In genomic region chr7:84684675-84685074, GRCm38 (mm10) we compare ENCODE assay signal across 16 mouse cellular contexts.
"Had no signal": no experiment of that assay in that cellular context is flagged by ENCODE, and none has a peak within 500 bp of the region (broad histone marks: within the 10 kb centered on the region; RNA-seq: fewer than 3 reads in every experiment).

No protein-coding gene starts in this region.

- H3K27ac ChIP-seq: lung, embryonic 15.5 days; macrophage; midbrain, embryonic 13.5 days; midbrain, embryonic 15.5 days; neural tube, embryonic 12.5 days; stomach, embryonic 15.5 days; stomach, postnatal 0 days had no signal

- H3K27me3 ChIP-seq: lung, embryonic 15.5 days; megakaryocyte, embryonic 14.5 days; midbrain, embryonic 13.5 days; midbrain, embryonic 15.5 days; neural tube, embryonic 12.5 days; stomach, embryonic 15.5 days had no signal

- H3K4me2 ChIP-seq: lung, embryonic 15.5 days; midbrain, embryonic 11.5 days; midbrain, embryonic 13.5 days; midbrain, embryonic 15.5 days; neural tube, embryonic 12.5 days; stomach, embryonic 15.5 days had no signal

- DNase-seq: lung, adult 2 months; lung, postnatal 14 days; lung, postnatal 36 days; right cerebral cortex, postnatal 14 days; thymus, adult 2 months; thymus, postnatal 25 days had no signal

- H3K4me3 ChIP-seq: lung, embryonic 15.5 days; megakaryocyte, embryonic 14.5 days; midbrain, embryonic 13.5 days; midbrain, embryonic 15.5 days; neural tube, embryonic 12.5 days; stomach, embryonic 15.5 days had no signal

- H3K9ac ChIP-seq: lung, embryonic 15.5 days; midbrain, embryonic 13.5 days; midbrain, embryonic 15.5 days; neural tube, embryonic 12.5 days; stomach, embryonic 15.5 days had no signal

- H3K9me3 ChIP-seq: lung, embryonic 15.5 days; megakaryocyte, embryonic 14.5 days; midbrain, embryonic 13.5 days; midbrain, embryonic 15.5 days; neural tube, embryonic 12.5 days; stomach, embryonic 15.5 days had no signal

- H3K36me3 ChIP-seq: lung, embryonic 15.5 days; midbrain, embryonic 13.5 days; midbrain, embryonic 15.5 days; neural tube, embryonic 12.5 days; stomach, embryonic 15.5 days had no signal

- ATAC-seq: lung, postnatal 0 days; midbrain, embryonic 13.5 days; midbrain, embryonic 15.5 days had no signal
